Mouse (Mus musculus): ENCODE measurements around the gene Lrrtm3.

GRCm38 (mm10) chr10:63950867-63951266, 139.2 kb downstream of the Lrrtm3 start:
- TF ChIP-seq NANOG (IDR thresholded peaks at IDR 0.05; ENCODE audit: borderline replicate concordance, low read length), result no peak
- no peak for TF ChIP-seq CTCF (conservative IDR thresholded peaks at IDR 0.05; ENCODE audit: low read length)
- TF ChIP-seq POU5F1 (IDR thresholded peaks at IDR 0.05; ENCODE audit: borderline replicate concordance, low read length), result no peak
